Mouse (Mus musculus) MEL (cell line): ENCODE measurements at regions not wholly inside any gene's neighbourhood (a gene's known extent, or its start where the extent isn't known, plus 50 kb on each side); places are given as distances from the start of the nearest gene placed in this dataset.

Source experiments
- DNase-seq: peaks from one replicate; pipeline ENCODE4 v3.0.0; 2011; ENCODE audit warnings: low read depth, low spot score
- H3K27ac ChIP-seq: 2 replicates; pipeline ENCODE4 v1.5.1; 2012; ENCODE audit warnings: low read depth, mild to moderate bottlenecking, control low read depth, low read length, moderate library complexity; ENCODE audit not compliant: control insufficient read depth
- H3K27me3 ChIP-seq, 2 experiments: fragments of 150-350 bp in 1 of 2; sonication (generic) in 1 of 2; 2 replicates each; pipeline ENCODE4 v1.6.1; 2012; ENCODE audit warnings: low read length in 2 of 2, mild to moderate bottlenecking in 2 of 2, improper control_type of control experiment in 1 of 2, moderate library complexity in 1 of 2; ENCODE audit not compliant: insufficient read depth in 2 of 2, control insufficient read depth in 1 of 2
- H3K36me3 ChIP-seq, 2 experiments: 2 replicates each; pipeline ENCODE4 v1.6.1; 2012 to 2014; ENCODE audit warnings: low read length in 2 of 2, improper control_type of control experiment in 1 of 2, inconsistent platforms in 1 of 2, mild to moderate bottlenecking in 1 of 2; ENCODE audit not compliant: insufficient read depth in 2 of 2, control insufficient read depth in 1 of 2
- H3K4me1 ChIP-seq, 2 experiments: fragments of 150-350 bp in 1 of 2; sonication (generic) in 1 of 2; 2 replicates each; pipeline ENCODE4 v1.6.1; 2012; ENCODE audit warnings: low read length in 2 of 2, improper control_type of control experiment in 1 of 2, mild to moderate bottlenecking in 1 of 2; ENCODE audit not compliant: insufficient read depth in 2 of 2, control insufficient read depth in 1 of 2
- H3K4me3 ChIP-seq, 2 experiments: fragments of 150-350 bp in 1 of 2; sonication (generic) in 1 of 2; 2 replicates each; pipeline ENCODE4 v1.5.1; 2012; ENCODE audit warnings: low read depth in 2 of 2, low read length in 2 of 2, mild to moderate bottlenecking in 2 of 2, moderate library complexity in 2 of 2, control low read depth in 1 of 2, improper control_type of control experiment in 1 of 2; ENCODE audit not compliant: control insufficient read depth in 1 of 2, insufficient read depth in 1 of 2
- H3K79me2 ChIP-seq: 2 replicates; pipeline ENCODE4 v1.6.1; 2012; ENCODE audit warnings: mild to moderate bottlenecking, low read length, moderate library complexity; ENCODE audit not compliant: control insufficient read depth, poor library complexity, insufficient read depth
- H3K9ac ChIP-seq: 2 replicates; pipeline ENCODE4 v1.6.1; 2012; ENCODE audit warnings: low read depth, mild to moderate bottlenecking, control low read depth, low read length, moderate library complexity; ENCODE audit not compliant: control insufficient read depth, poor library complexity, severe bottlenecking
- H3K9me3 ChIP-seq: fragments of 150-350 bp; sonication (generic); replicated peaks from 2 replicates; pipeline ENCODE4 v1.6.1; 2012; ENCODE audit warnings: mild to moderate bottlenecking, low read length, improper control_type of control experiment, moderate library complexity; ENCODE audit not compliant: insufficient read depth
- CHD1 ChIP-seq: IDR thresholded peaks from 2 replicates; pipeline ENCODE4 v1.6.1; 2012; ENCODE audit warnings: low read depth, mild to moderate bottlenecking, inconsistent platforms, low read length, improper control_type of control experiment
- ELF1 ChIP-seq: IDR thresholded peaks from 2 replicates; pipeline ENCODE4 v1.6.1; 2014; ENCODE audit warnings: low read depth, mild to moderate bottlenecking, inconsistent platforms, low read length, improper control_type of control experiment, moderate library complexity
- GATA1 ChIP-seq: IDR thresholded peaks from 2 replicates; pipeline ENCODE4 v1.6.1; 2011; ENCODE audit warnings: low read depth, low read length, improper control_type of control experiment
- HCFC1 ChIP-seq: IDR thresholded peaks from 2 replicates; pipeline ENCODE4 v1.6.1; 2012; ENCODE audit warnings: low read depth, mild to moderate bottlenecking, inconsistent platforms, low read length, improper control_type of control experiment, moderate library complexity
- MAX ChIP-seq: IDR thresholded peaks from 2 replicates; pipeline ENCODE4 v1.6.1; 2011; ENCODE audit warnings: low read length, improper control_type of control experiment
- MAZ ChIP-seq: IDR thresholded peaks from 2 replicates; pipeline ENCODE4 v1.6.1; 2012; ENCODE audit warnings: low read depth, mild to moderate bottlenecking, inconsistent platforms, low read length, improper control_type of control experiment
- MEF2A ChIP-seq: IDR thresholded peaks from 2 replicates; pipeline ENCODE4 v1.6.1; 2014; ENCODE audit warnings: low read depth, mild to moderate bottlenecking, inconsistent platforms, low read length, improper control_type of control experiment; ENCODE audit not compliant: poor library complexity, insufficient replicate concordance, severe bottlenecking; ENCODE audit errors: extremely low read depth
- MYC ChIP-seq: IDR thresholded peaks from 2 replicates; pipeline ENCODE4 v1.6.1; 2011; ENCODE audit warnings: low read depth, mild to moderate bottlenecking, low read length, improper control_type of control experiment, moderate library complexity
- NELFE ChIP-seq: IDR thresholded peaks from 2 replicates; pipeline ENCODE4 v1.6.1; 2011; ENCODE audit warnings: low read depth, low read length, improper control_type of control experiment
- NRF1 ChIP-seq: IDR thresholded peaks from 2 replicates; pipeline ENCODE4 v1.6.1; 2014; ENCODE audit warnings: low read depth, mild to moderate bottlenecking, inconsistent platforms, low read length, improper control_type of control experiment, moderate library complexity; ENCODE audit not compliant: poor library complexity, insufficient read depth, severe bottlenecking
- POLR2A ChIP-seq, 2 experiments: IDR thresholded peaks; 2 replicates each; pipeline ENCODE4 v1.6.1; 2011 to 2012; ENCODE audit warnings: low read length in 2 of 2, mild to moderate bottlenecking in 2 of 2, control low read depth in 1 of 2, improper control_type of control experiment in 1 of 2, low read depth in 1 of 2, moderate library complexity in 1 of 2; ENCODE audit not compliant: control insufficient read depth in 1 of 2, insufficient read depth in 1 of 2, poor library complexity in 1 of 2
- POLR2AphosphoS2 ChIP-seq: IDR thresholded peaks from 2 replicates; pipeline ENCODE4 v1.6.1; 2011; ENCODE audit warnings: low read length, improper control_type of control experiment
- SMC3 ChIP-seq: IDR thresholded peaks from 2 replicates; pipeline ENCODE4 v1.6.1; 2011; ENCODE audit warnings: low read depth, low read length, improper control_type of control experiment
- TCF12 ChIP-seq: IDR thresholded peaks from 2 replicates; pipeline ENCODE4 v1.6.1; 2014; ENCODE audit warnings: low read depth, mild to moderate bottlenecking, inconsistent platforms, low read length, improper control_type of control experiment, moderate library complexity
- UBTF ChIP-seq: IDR thresholded peaks from 2 replicates; pipeline ENCODE4 v1.6.1; 2012; ENCODE audit warnings: low read depth, mild to moderate bottlenecking, inconsistent platforms, low read length, improper control_type of control experiment, moderate library complexity, borderline replicate concordance; ENCODE audit not compliant: insufficient read depth
- USF1 ChIP-seq: IDR thresholded peaks from 2 replicates; pipeline ENCODE4 v1.6.1; 2014; ENCODE audit warnings: low read depth, mild to moderate bottlenecking, inconsistent platforms, low read length, improper control_type of control experiment, moderate library complexity
- ZC3H11A ChIP-seq: IDR thresholded peaks from 2 replicates; pipeline ENCODE4 v1.6.1; 2012; ENCODE audit warnings: low read depth, mild to moderate bottlenecking, inconsistent platforms, low read length, improper control_type of control experiment
- ZMIZ1 ChIP-seq: IDR thresholded peaks from 2 replicates; pipeline ENCODE4 v1.6.1; 2012; ENCODE audit warnings: low read depth, mild to moderate bottlenecking, inconsistent platforms, low read length, improper control_type of control experiment, moderate library complexity
- ZNF384 ChIP-seq: IDR thresholded peaks from 2 replicates; pipeline ENCODE4 v1.6.1; 2012; ENCODE audit warnings: low read depth, mild to moderate bottlenecking, inconsistent platforms, low read length, improper control_type of control experiment

- no peak overlapping the region for H3K4me3 ChIP-seq
- H3K9me3 ChIP-seq, result no peaks in the 10 kb centered on the region
- H3K27ac ChIP-seq, result no peak overlapping the region
- no peak for DNase-seq
- H3K79me2 ChIP-seq, result no peaks in the 10 kb centered on the region
- H3K36me3 ChIP-seq, result no peaks in the 10 kb centered on the region
- TF ChIP-seq NELFE (no peak), USF1 (no peak), ELF1 (no peak), TCF12 (no peak), ZMIZ1 (no peak), MEF2A (no peak), POLR2A (IDR thresholded peaks at IDR 0.05; ENCODE audit: control insufficient read depth in 1 of 2, insufficient read depth in 1 of 2, low read depth in 1 of 2, low read length in 2 of 2, poor library complexity in 1 of 2) (no peak), NRF1 (no peak), MAX (no peak), HCFC1 (no peak), CHD1 (no peak), GATA1 (no peak)
- H3K27me3 ChIP-seq, result no peaks in the 10 kb centered on the region
- H3K4me1 ChIP-seq, result no peaks in the 10 kb centered on the region
- no peak overlapping the region for H3K9ac ChIP-seq
Observed at GRCm38 (mm10) chr13:90420966-90421365, 331.6 kb upstream of the Xrcc4 start.

GRCm38 (mm10) chr13:90404392-90404791, 315.0 kb upstream of the Xrcc4 start:
- H3K9me3 ChIP-seq, result no peaks in the 10 kb centered on the region
- H3K79me2 ChIP-seq, result no peaks in the 10 kb centered on the region
- no peak for DNase-seq
- no peak overlapping the region for H3K4me3 ChIP-seq
- H3K36me3 ChIP-seq, result no peaks in the 10 kb centered on the region
- H3K4me1 ChIP-seq, result no peaks in the 10 kb centered on the region
- no peak overlapping the region for H3K27ac ChIP-seq
- H3K27me3 ChIP-seq, result no peaks in the 10 kb centered on the region
- no peak overlapping the region for H3K9ac ChIP-seq
- TF ChIP-seq POLR2AphosphoS2, result no peak
- no peak for TF ChIP-seq SMC3
- no peak for TF ChIP-seq MEF2A
- TF ChIP-seq ZNF384, result no peak
- no peak for TF ChIP-seq TCF12
- TF ChIP-seq ZC3H11A, result no peak
- no peak for TF ChIP-seq MAZ
- no peak for TF ChIP-seq UBTF
- TF ChIP-seq MYC, result no peak
- no peak for TF ChIP-seq HCFC1
